Mouse (Mus musculus) left cerebral cortex, adult 2 months (tissue): ENCODE results near the gene Cd72. TPM values are rescaled to one million over a fixed set of nuclear protein-coding genes. Genes with fewer than 3 reads are reported as not detected.

ENCODE experiments used
- DNase-seq, 2 experiments: peaks; one replicate each; pipeline ENCODE4 v3.0.0; 2021 to 2022; ENCODE audit warnings: low spot score in 2 of 2, mixed read lengths in 1 of 2; ENCODE audit errors: extremely low spot score in 1 of 2
- H3K27ac ChIP-seq: fragments of 200-600 bp; 2 replicates; pipeline ENCODE4 v1.8.1; 2022
- H3K4me3 ChIP-seq: fragments of 200-600 bp; 2 replicates; pipeline ENCODE4 v1.8.1; 2022
- CTCF ChIP-seq: fragments of 200-600 bp; IDR thresholded peaks from 2 replicates; pipeline ENCODE4 v1.8.1; 2022; ENCODE audit warnings: antibody characterized with exemption, mild to moderate bottlenecking, moderate library complexity
- intact Hi-C: fragments of 180-260 bp; cut with DNase I; formaldehyde crosslinking; loops from one replicate; pipeline ENCODE4 v1.15.1; 2025
- total RNA-seq, 2 experiments: library from RNA; stranded (reverse); gene quantifications; 2 replicates each; pipeline ENCODE4 v1.2.3; 2021

Cd72 gene
- total RNA-seq, 2 experiments from 2014 or later = 1.1 to 1.4 TPM

GRCm38 (mm10) chr4:43443511-43443910, 10.9 kb downstream of the Cd72 start:
- H3K27ac ChIP-seq = peak overlapping the region; percentile 51
- intact Hi-C loops = loop anchor here (5.0 kb wide), 3 partner anchors 134 to 269 kb away; partner anchors contain the start of genes Gba2, Hint2, Olfr71 and Rgp1
- no peak for DNase-seq

GRCm38 (mm10) chr4:43442456-43443361, 11.7 kb downstream of the Cd72 start:
- TF ChIP-seq CTCF = no peak
- peak; percentile 72 to 81 for DNase-seq
- H3K4me3 ChIP-seq = peak overlapping the region; percentile 82
- intact Hi-C loops = loop anchor here (1.0 to 5.0 kb wide), 6 partner anchors 36 to 270 kb away; partner anchors contain the start of genes Creb3, Gba2, Hint2 and Olfr71
- peak overlapping the region; percentile 94 for H3K27ac ChIP-seq

More at GRCm38 (mm10) chr4:43443511-43443910, 10.9 kb downstream of the Cd72 start:
- TF ChIP-seq CTCF = no peak
- peak overlapping the region; percentile 82 for H3K4me3 ChIP-seq

DNA sequence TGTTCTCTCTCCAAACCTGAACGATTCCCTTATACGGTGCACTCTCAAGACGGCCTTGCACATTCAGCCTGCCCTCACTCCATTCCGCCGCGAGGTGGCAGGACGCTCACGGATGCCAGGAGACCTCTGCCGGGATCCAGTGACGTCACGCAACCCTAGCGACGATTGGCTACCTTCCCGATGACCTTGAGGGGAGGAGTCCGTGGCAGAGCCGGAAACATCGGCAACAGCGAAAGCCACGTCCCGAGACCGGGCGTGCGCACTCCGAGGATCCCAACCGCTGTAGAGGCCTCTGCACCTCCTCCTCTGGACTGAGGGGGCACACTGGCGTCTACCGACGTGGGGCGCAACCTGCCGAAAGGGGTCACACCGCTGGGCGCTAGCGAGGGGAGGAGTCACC, 12.4 kb downstream of the Cd72 start:
- H3K4me3 ChIP-seq = peak overlapping the region; percentile 82
- intact Hi-C loops = loop anchor here (1.0 to 5.0 kb wide), 6 partner anchors 36 to 270 kb away; partner anchors contain the start of genes Creb3, Gba2, Hint2 and Olfr71
- peak overlapping the region; percentile 94 for H3K27ac ChIP-seq
- DNase-seq = peak; percentile 99
- TF ChIP-seq CTCF = peak; percentile 85

DNA sequence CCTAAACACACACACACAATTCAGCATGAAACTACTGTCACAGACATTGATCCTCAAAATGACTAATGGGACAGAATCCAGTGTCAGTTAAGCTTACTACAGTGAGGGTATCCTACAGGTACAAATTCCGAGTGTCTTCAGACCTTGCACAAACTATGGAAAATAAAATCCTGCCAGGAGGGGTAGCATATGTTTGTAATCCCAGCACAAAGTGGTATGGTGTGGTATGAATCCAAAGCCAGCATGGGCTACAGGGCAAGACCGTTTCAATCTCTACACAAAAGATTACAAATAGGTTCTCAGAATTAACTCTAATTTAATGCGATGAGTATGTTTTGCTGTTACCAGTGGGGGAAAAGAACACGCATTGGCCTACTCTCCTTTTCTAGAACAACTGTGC, 12.8 kb downstream of the Cd72 start, which contains the start of gene Tesk1:
Gene Tesk1 (plus strand): TSS at position 301 of the 400 bp plus-strand sequence.
- TF ChIP-seq CTCF = no peak
- H3K4me3 ChIP-seq = peak within 1 kb of the TSS; percentile 82
- H3K27ac ChIP-seq = peak within 1 kb of the TSS; percentile 94
- intact Hi-C loops = loop anchor here (1.0 to 5.0 kb wide), 6 partner anchors 37 to 271 kb away; partner anchors contain the start of genes Creb3, Gba2, Hint2 and Olfr71
- no peak for DNase-seq

- no peak overlapping the region for H3K27ac ChIP-seq
- no peak for TF ChIP-seq CTCF
- no peak for DNase-seq
- no peak overlapping the region for H3K4me3 ChIP-seq
- intact Hi-C loops = no loop called here
Measured at GRCm38 (mm10) chr4:43432832-43433231, 21.6 kb downstream of the Cd72 start.

DNA sequence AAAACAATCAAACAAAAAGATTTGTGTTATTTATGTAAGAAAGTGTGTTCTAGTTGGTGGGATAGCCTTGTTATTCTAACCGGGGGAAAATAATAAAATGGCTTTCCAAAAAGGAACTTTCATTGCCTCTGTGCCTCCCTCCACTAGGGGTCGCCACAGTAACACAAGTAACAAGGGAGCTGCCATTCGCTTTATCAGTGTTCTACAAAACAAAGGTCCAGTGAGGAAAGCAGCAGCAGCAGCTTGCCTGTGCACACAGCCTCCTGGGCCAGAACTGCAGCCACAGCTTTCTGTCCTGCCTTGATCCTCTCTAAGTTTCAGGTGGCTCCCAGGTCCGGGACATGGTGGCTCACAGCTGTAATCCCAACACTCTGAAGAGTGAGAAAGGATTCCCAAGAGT, 22.7 kb downstream of the Cd72 start:
- H3K4me3 ChIP-seq = no peak overlapping the region
- intact Hi-C loops = no loop called here
- TF ChIP-seq CTCF = peak; percentile 88
- H3K27ac ChIP-seq = no peak overlapping the region
- peak; percentile 77 to 79 for DNase-seq

GRCm38 (mm10) chr4:43428946-43429345, 25.5 kb downstream of the Cd72 start, which contains the start of gene Fam166b:
TSS of gene Fam166b (minus strand) at chr4:43429134.
- Histone ChIP-seq H3K4me3 (no peak within 1 kb of the TSS), H3K27ac (no peak within 1 kb of the TSS)
- no peak for TF ChIP-seq CTCF
- intact Hi-C loops = no loop called here
- no peak for DNase-seq

DNA sequence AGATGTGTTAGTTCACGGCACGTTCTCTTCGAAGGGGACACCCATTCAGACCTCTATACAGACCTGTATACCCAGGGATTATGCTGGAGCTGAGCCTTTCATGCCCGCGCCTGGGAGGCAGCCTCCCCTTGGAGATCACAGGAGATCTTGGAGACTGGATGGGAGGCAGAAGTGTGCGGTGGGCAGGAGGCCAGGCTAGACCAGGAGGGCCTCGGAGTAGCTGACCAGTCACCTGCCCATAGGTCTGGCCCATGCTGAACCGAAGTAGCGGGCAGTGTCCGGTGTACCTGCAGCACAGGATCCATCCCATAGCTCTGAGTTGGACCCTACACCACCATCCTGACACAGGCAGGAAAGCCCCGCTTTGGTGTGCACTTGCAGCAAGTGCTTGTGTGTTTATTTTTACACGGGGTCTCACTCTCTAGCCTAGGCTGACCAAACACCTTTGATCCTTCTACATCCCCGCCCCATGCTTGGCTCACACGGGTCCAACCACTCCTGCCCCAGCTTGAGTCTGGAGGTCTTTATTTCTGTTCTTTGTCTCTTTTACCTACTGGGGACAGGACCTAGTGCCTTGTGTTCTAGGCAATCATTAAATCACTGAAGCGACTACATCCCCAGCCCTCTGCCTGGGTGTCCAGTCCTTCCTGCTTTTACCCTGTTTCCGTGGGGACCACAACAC, 26.1 kb downstream of the Cd72 start:
- Histone ChIP-seq H3K4me3 (no peak overlapping the region), H3K27ac (no peak overlapping the region)
- DNase-seq = no peak
- TF ChIP-seq CTCF = no peak
- intact Hi-C loops = no loop called here

GRCm38 (mm10) chr4:43427501-43428179, 26.8 kb downstream of the Cd72 start:
- no peak overlapping the region for H3K4me3 ChIP-seq
- H3K27ac ChIP-seq = no peak overlapping the region
- intact Hi-C loops = no loop called here
- no peak for TF ChIP-seq CTCF
- no peak for DNase-seq

DNA sequence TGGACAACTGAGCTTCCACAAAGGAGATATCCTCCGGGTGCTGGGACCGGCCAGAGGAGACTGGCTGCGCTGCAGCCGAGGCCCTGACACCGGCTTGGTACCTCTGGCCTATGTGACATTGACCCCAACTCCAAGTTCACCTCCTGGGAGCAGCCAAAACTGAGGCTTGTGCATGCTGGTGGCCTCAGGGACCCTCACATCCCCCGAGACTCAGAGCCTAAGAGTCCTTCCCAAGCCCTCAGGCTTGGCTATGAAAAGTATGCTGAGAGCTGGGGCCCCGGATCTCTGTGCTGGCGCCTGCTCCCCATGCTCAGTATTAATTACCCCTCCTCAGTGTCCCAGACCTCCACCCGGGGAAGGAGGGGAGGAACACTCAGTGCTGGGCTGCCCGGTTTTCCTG, 27.9 kb downstream of the Cd72 start:
- intact Hi-C loops = no loop called here
- no peak for DNase-seq
- no peak for TF ChIP-seq CTCF
- Histone ChIP-seq H3K4me3 (no peak overlapping the region), H3K27ac (no peak overlapping the region)

GRCm38 (mm10) chr4:43425648-43426380, 28.6 kb downstream of the Cd72 start:
- TF ChIP-seq CTCF = no peak
- no peak for DNase-seq
- intact Hi-C loops = no loop called here

More at GRCm38 (mm10) chr4:43425648-43426380, 28.6 kb downstream of the Cd72 start:
- no peak overlapping the region for H3K27ac ChIP-seq
- H3K4me3 ChIP-seq = no peak overlapping the region
